Mouse (Mus musculus) stomach, embryonic 16.5 days (tissue): ENCODE data around the gene Noc3l. TPM values are rescaled to one million over a fixed set of nuclear protein-coding genes. Genes with fewer than 3 reads are reported as not detected.

ENCODE experiments used
- ATAC-seq: fragments of 200-750 bp; cut with Nextera tagmentation; 2 replicates; pipeline ENCODE4 v1.8.0; 2017; ENCODE audit warnings: moderate number of reproducible peaks, moderate TSS enrichment; ENCODE audit not compliant: insufficient read depth, low FRiP score
- H3K27ac ChIP-seq: fragments of 300-500 bp; sonication (generic); 2 replicates; pipeline ENCODE4 v1.5.1; 2014; ENCODE audit warnings: low read length
- H3K27me3 ChIP-seq: fragments of 300-500 bp; sonication (generic); 2 replicates; pipeline ENCODE4 v1.6.1; 2014; ENCODE audit warnings: low read length, control low read depth, mixed read lengths; ENCODE audit not compliant: control insufficient read depth, insufficient read depth
- H3K36me3 ChIP-seq: fragments of 300-500 bp; sonication (generic); 2 replicates; pipeline ENCODE4 v1.6.1; 2014; ENCODE audit warnings: low read length; ENCODE audit not compliant: control insufficient read depth, insufficient read depth
- H3K4me1 ChIP-seq: fragments of 300-500 bp; sonication (generic); 2 replicates; pipeline ENCODE4 v1.6.1; 2014; ENCODE audit warnings: low read length, control low read depth, mixed read lengths; ENCODE audit not compliant: control insufficient read depth, insufficient read depth
- H3K4me2 ChIP-seq: fragments of 300-500 bp; sonication (generic); 2 replicates; pipeline ENCODE4 v1.6.1; 2014; ENCODE audit warnings: low read depth, low read length, mixed read lengths
- H3K4me3 ChIP-seq: fragments of 300-500 bp; sonication (generic); replicated peaks from 2 replicates; pipeline ENCODE4 v1.5.1; 2014; ENCODE audit warnings: mild to moderate bottlenecking, low read length
- H3K9ac ChIP-seq: fragments of 300-500 bp; sonication (generic); 2 replicates; pipeline ENCODE4 v1.6.1; 2014; ENCODE audit warnings: low read length
- H3K9me3 ChIP-seq: fragments of 300-500 bp; sonication (generic); replicated peaks from 2 replicates; pipeline ENCODE4 v1.6.1; 2016; ENCODE audit warnings: low read length, control low read depth; ENCODE audit not compliant: control insufficient read depth
- WGBS: fragments of 180-500 bp; shearing (Covaris S2); extraction: QIAGEN DNeasy Blood & Tissue Kit; methylation state at CpG from one replicate; pipeline ENCODE4 v1.1.7; 2014; 5-methylcytosine and 5-hydroxymethylcytosine counted together
- polyA plus RNA-seq: library from polyadenylated mRNA; unstranded; fragments of >200 nt; fragmentation: Nextera tagmentation; extraction: Ambion mirVana; gene quantifications from 2 replicates; pipeline ENCODE4 v1.2.1, GENCODE M21; 2015

The Noc3l gene
- 7.1 and 8.1 TPM in 2 replicates for polyA plus RNA-seq

DNA sequence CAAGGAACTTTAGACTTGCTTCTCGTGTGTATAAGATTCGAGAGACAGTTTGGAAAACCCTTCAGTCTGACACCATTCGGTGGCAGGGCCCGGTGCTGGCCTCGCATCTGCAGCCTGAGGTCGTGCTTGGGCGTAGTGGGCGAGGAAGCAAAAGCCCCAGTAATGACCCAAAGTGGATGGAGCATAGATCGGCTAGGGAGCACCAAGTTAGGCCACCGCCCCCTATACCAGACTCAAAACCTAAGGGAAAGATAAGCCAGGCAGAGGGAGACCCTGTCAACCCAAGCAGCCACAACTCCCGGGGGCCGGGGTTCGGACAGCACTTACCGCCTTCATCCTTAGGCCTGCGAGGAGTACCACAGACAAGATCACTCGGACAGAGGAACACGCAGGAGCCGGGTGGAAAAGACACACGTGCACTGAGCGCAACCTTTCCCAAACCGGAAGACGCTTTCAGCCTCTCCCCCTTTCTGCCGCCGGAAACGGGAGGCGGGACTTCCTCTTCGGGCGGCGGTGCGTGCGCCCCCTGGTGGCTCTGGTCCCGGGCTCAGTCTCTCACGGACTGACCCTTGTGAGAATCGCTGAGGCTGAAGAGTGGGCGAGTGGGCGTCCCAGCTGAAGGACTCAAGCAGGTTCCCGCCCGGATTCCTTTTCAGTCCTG, at the start of gene Noc3l:
Noc3l (minus strand) TSS at position 472 of the 661 bp plus-strand sequence.
- under 1% methylated on average over 38 of the region's 38 CpGs for WGBS
- H3K4me1 ChIP-seq: peaks cover 8% of the 10 kb centered on the region

DNA sequence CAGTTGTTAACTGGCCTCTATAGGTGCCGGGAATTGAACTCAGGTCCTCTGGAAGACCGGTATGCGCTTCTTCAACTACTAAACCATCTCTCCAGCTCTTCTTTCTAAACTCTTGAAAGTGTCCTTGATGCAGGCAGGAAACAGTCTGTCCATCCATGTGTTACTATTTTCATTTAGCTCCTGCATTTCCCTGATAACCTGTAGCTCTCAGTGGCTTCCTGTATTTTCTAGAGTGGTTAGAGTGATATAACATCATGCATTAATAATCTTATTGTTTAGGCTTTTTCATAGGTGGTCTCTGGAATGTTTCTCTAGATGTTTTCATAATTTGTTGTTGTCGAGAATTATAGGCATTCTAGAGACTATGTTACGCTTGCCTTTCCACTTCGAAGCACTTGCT, 43.5 kb upstream of the Noc3l start:
- Histone ChIP-seq H3K4me1 (no peaks in the 10 kb centered on the region), H3K27ac (no peak overlapping the region), H3K4me3 (no peak overlapping the region), H3K27me3 (no peaks in the 10 kb centered on the region), H3K9ac (no peak overlapping the region), H3K4me2 (no peak overlapping the region), H3K9me3 (no peaks in the 10 kb centered on the region), H3K36me3 (no peaks in the 10 kb centered on the region)
- no peak for ATAC-seq
- 90% methylated on average over 6 of the region's 6 CpGs for WGBS

More for the DNA sequence above, at the start of gene Noc3l:
- no peaks in the 10 kb centered on the region for H3K27me3 ChIP-seq
- peak within 1 kb of the TSS; percentile 66 for H3K4me2 ChIP-seq
- H3K9me3 ChIP-seq: no peaks in the 10 kb centered on the region
- H3K4me3 ChIP-seq: peak within 1 kb of the TSS; percentile 73
- peak within 1 kb of the TSS; percentile 81 for H3K9ac ChIP-seq
- H3K27ac ChIP-seq: peak within 1 kb of the TSS; percentile 29; the same call in 1 of the 2 replicates
- peaks cover 7% of the 10 kb centered on the region; the same call in 1 of the 2 replicates for H3K36me3 ChIP-seq
- peak; percentile 92 for ATAC-seq

DNA sequence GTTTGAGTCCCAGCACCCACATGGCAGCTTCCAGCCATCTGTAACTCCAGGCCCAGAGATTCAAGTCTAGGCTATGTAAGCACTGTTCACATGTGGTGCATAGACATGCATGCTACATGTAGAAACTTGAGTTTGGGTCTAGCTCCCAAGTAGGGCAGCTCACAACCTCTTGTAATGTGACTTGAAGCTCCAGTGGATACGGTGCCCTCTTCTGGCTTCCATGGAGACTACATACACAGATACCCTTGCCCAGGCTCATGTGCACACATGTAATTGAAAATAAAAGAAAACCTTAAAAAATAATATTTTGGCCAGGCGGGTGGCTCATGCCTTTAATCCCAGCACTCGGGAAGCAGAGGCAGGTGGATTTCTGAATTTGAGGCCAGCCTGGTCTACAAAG, 39.2 kb upstream of the Noc3l start:
- no peak overlapping the region for H3K27ac ChIP-seq
- no peaks in the 10 kb centered on the region for H3K27me3 ChIP-seq
- no peaks in the 10 kb centered on the region for H3K4me1 ChIP-seq
- H3K9ac ChIP-seq: no peak overlapping the region
- 93% methylated on average over 3 of the region's 3 CpGs for WGBS
- no peak overlapping the region for H3K4me3 ChIP-seq
- no peaks in the 10 kb centered on the region for H3K36me3 ChIP-seq
- no peak overlapping the region for H3K4me2 ChIP-seq
- no peak for ATAC-seq
- H3K9me3 ChIP-seq: no peaks in the 10 kb centered on the region

DNA sequence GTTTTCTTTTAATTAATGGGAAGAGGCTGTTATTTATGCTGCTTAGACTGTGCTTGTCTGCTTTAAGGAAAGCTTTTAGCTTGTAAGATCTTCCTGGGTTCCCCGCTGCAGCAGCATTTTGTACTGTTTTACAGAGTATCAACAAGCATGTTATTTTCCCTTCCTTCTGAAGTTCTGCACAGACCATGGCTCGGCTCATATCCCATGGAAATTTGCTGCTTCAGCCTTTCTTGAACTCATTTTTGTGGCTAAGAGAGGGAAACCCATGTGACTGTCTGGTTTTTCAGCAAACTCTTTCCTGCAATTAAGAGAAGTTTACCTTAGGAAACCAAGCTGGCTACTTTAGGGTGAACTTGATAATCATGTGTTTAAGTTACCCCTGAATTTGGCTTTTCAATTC, 27.3 kb upstream of the Noc3l start:
- ATAC-seq: no peak
- no peak overlapping the region for H3K4me3 ChIP-seq
- WGBS: 66% methylated on average over 2 of the region's 2 CpGs

DNA sequence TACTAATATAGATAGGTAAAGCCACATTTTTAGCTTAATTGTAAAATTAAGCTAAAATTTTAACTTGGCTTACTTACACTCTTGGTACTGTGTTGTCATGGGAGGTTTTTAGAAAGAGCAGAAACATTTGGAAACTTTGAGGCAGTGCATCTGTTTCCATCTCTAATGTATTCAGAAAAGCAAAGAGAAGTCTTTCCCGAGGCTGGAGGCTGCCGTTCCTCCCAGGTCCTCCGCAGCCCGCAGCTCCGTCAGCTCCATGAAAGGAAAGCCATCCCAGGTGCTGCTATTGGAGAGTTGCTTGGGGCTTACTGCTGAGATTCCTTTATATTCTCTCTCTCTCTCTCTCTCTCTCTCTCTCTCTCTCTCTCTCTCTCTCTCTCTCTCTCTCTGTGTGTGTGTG, 25.8 kb upstream of the Noc3l start:
- ATAC-seq: no peak
- Histone ChIP-seq H3K36me3 (no peaks in the 10 kb centered on the region), H3K9ac (no peak overlapping the region), H3K27ac (no peak overlapping the region), H3K4me2 (no peak overlapping the region), H3K9me3 (no peaks in the 10 kb centered on the region), H3K4me1 (no peaks in the 10 kb centered on the region), H3K4me3 (no peak overlapping the region), H3K27me3 (no peaks in the 10 kb centered on the region)
- 75% methylated on average over 5 of the region's 5 CpGs for WGBS

More for the DNA sequence above, 27.3 kb upstream of the Noc3l start:
- Histone ChIP-seq H3K9me3 (no peaks in the 10 kb centered on the region), H3K27ac (no peak overlapping the region), H3K4me2 (no peak overlapping the region), H3K4me1 (no peaks in the 10 kb centered on the region), H3K36me3 (no peaks in the 10 kb centered on the region), H3K9ac (no peak overlapping the region), H3K27me3 (no peaks in the 10 kb centered on the region)

DNA sequence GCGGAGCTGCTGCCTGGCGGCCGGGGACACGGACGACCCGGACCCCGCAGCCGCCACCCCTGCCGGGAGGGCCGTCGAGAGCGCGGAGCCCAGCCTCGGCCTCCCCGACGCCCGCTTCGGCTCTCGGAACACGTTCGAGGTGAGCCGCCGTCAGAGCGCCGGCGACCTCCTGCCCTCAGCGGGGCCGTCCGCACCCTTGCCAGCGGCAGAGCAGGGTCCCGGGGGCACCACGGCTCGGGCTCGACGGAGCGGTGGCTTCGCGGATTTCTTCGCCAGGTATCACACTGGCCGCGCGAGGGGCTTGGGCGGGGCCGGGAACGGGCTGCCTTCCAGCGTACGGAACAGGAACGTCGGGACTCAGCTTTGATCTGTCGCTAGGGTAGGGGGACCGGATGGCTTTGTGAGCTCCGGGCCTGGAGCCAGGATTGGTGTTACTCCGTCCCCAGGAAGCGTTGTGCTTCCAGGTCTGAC, 18.2 kb upstream of the Noc3l start:
- Histone ChIP-seq H3K4me3 (peak overlapping the region; percentile 72), H3K27ac (peak overlapping the region; percentile 89), H3K27me3 (no peaks in the 10 kb centered on the region), H3K36me3 (no peaks in the 10 kb centered on the region), H3K4me1 (no peaks in the 10 kb centered on the region; the same call in 1 of the 2 replicates), H3K9me3 (no peaks in the 10 kb centered on the region), H3K4me2 (peak overlapping the region; percentile 71), H3K9ac (peak overlapping the region; percentile 92)
- under 1% methylated on average over 43 of the region's 54 CpGs for WGBS
- peak; percentile 38; the same call in 1 of the 2 replicates for ATAC-seq

DNA sequence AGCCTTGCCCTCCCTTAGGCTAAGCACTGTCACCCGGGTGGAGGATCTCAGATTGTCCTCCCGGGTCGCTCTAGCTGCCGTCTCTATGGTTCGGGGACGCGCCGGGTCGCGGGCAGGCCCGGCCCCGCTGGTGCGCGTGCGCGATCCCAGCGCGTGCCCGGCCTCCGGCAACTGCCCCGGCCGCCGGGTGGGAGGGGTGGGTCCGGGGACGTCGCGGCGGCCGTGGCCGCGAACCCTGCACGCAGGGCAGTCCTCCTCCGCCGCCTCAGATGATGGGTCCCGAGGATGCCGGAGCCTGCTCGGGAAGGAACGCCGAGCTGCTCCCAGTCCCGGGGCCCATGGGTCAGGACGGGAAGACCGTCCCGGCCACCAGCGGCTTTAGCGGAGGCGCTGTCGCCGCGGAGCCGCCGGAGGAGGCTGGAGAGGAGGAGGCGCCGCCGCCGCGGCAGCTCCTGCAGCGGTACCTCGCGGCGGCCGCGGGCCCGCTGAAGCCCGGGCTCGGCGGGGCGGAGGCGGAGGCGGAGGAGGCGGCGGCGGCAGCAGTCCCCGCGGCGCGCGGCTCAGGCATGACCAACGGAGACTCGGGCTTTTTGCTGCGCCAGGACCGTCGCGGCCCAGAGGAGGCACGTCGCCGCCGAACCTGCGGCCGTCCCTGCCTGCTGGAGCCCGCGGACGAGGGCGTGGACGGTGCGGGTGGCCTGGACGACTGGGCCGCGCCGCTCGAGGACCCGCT, 17.6 kb upstream of the Noc3l start, which contains the start of gene Tbc1d12:
Tbc1d12 (plus strand) TSS at position 142 of the 733 bp plus-strand sequence.
- no peaks in the 10 kb centered on the region for H3K9me3 ChIP-seq
- H3K36me3 ChIP-seq: no peaks in the 10 kb centered on the region
- H3K4me3 ChIP-seq: peak within 1 kb of the TSS; percentile 72
- H3K4me1 ChIP-seq: no peaks in the 10 kb centered on the region; the same call in 1 of the 2 replicates
- H3K27ac ChIP-seq: peak within 1 kb of the TSS; percentile 89
- ATAC-seq: peak; percentile 94
- H3K27me3 ChIP-seq: no peaks in the 10 kb centered on the region
- under 1% methylated on average over 91 of the region's 101 CpGs for WGBS
- H3K4me2 ChIP-seq: peak within 1 kb of the TSS; percentile 71
- H3K9ac ChIP-seq: peak within 1 kb of the TSS; percentile 92

DNA sequence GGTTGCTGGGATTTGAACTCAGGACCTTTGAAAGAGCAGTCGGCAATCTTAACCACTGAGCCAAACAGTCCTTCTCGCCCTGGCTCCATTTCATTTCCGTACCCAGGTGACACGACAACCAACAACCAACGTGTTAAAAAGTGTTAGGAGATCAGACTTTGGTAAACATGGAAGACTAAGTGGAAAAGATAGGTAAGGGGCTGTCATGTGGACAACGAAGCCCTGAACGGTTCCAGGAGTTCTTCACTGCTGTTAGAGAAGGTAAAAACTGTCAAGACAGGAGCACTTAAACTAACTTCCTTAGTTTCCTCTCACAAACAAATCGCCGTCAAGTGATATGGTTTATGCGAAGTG, 17.0 kb upstream of the Noc3l start:
- Histone ChIP-seq H3K4me3 (peak overlapping the region; percentile 72), H3K9ac (peak overlapping the region; percentile 92), H3K27me3 (no peaks in the 10 kb centered on the region), H3K36me3 (no peaks in the 10 kb centered on the region), H3K4me2 (peak overlapping the region; percentile 71), H3K9me3 (no peaks in the 10 kb centered on the region), H3K4me1 (no peaks in the 10 kb centered on the region; the same call in 1 of the 2 replicates), H3K27ac (peak overlapping the region; percentile 89)
- peak; percentile 3; the same call in 1 of the 2 replicates for ATAC-seq
- WGBS: 19% methylated on average over 10 of the region's 10 CpGs

DNA sequence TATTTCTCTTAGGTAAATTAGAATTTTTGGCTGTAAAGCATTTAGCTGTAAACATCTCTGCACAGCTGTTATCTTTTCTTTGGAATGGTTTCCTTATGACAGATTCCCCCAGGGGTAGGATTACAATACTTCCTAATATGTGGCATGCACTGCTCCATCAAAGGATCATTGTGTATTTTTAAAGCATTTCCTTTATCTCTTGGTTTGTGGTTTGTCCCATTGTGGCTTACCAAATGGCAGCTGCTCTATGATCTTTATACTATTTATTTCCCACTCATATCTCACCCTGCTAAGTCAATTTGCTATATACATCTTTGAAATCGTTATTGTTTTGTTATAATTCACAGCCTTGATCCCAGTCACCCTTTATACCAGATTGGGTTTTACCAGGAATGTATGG, 14.2 kb upstream of the Noc3l start:
- Histone ChIP-seq H3K27ac (no peak overlapping the region), H3K9ac (no peak overlapping the region), H3K4me1 (no peaks in the 10 kb centered on the region; the same call in 1 of the 2 replicates), H3K4me2 (no peak overlapping the region), H3K27me3 (no peaks in the 10 kb centered on the region), H3K4me3 (no peak overlapping the region), H3K36me3 (no peaks in the 10 kb centered on the region), H3K9me3 (no peaks in the 10 kb centered on the region)
- ATAC-seq: no peak
- 32% methylated on average over 1 of the region's 1 CpGs for WGBS
